Mouse (Mus musculus) left cerebral cortex, adult 11 months (tissue): ENCODE measurements around the gene 1500009L16Rik.

Experiments used
- DNase-seq: peaks from one replicate; pipeline ENCODE4 v3.0.0; 2022; ENCODE audit warnings: low spot score

Gene 1500009L16Rik

GRCm38 (mm10) chr10:83722579-83723031 lies at the start of gene 1500009L16Rik:
TSS of gene 1500009L16Rik (plus strand) at chr10:83722865.
- DNase-seq: peak; percentile 11

GRCm38 (mm10) chr10:83681334-83681733 lies 41.3 kb upstream of the 1500009L16Rik start:
- DNase-seq: no peak

- no peak for DNase-seq
Observed at GRCm38 (mm10) chr10:83688215-83688614, 34.5 kb upstream of the 1500009L16Rik start.

GRCm38 (mm10) chr10:83692175-83692895 lies 30.3 kb upstream of the 1500009L16Rik start:
- DNase-seq: no peak

- DNase-seq: no peak
Observed at GRCm38 (mm10) chr10:83696226-83696625, 26.4 kb upstream of the 1500009L16Rik start.

GRCm38 (mm10) chr10:83706628-83707027 lies 16.0 kb upstream of the 1500009L16Rik start:
- no peak for DNase-seq

GRCm38 (mm10) chr10:83709920-83710319 lies 12.7 kb upstream of the 1500009L16Rik start:
- DNase-seq: no peak

GRCm38 (mm10) chr10:83711769-83712168 lies 10.9 kb upstream of the 1500009L16Rik start:
- no peak for DNase-seq

GRCm38 (mm10) chr10:83718855-83719474 lies 3.7 kb upstream of the 1500009L16Rik start:
- DNase-seq: no peak

- no peak for DNase-seq
Observed at GRCm38 (mm10) chr10:83723055-83723454, 390 bp downstream of the 1500009L16Rik start.

GRCm38 (mm10) chr10:83724351-83725059 lies 1.8 kb downstream of the 1500009L16Rik start:
- no peak for DNase-seq

GRCm38 (mm10) chr10:83726164-83726563 lies 3.5 kb downstream of the 1500009L16Rik start:
- DNase-seq: no peak

- DNase-seq: no peak
Observed at GRCm38 (mm10) chr10:83727846-83728245, 5.2 kb downstream of the 1500009L16Rik start.

GRCm38 (mm10) chr10:83728529-83728928 lies 5.9 kb downstream of the 1500009L16Rik start:
- DNase-seq: no peak

GRCm38 (mm10) chr10:83729076-83729475 lies 6.4 kb downstream of the 1500009L16Rik start:
- no peak for DNase-seq

- peak; percentile 82 for DNase-seq
Observed at GRCm38 (mm10) chr10:83729492-83729891, 6.8 kb downstream of the 1500009L16Rik start.

GRCm38 (mm10) chr10:83733725-83734124 lies 11.1 kb downstream of the 1500009L16Rik start:
- no peak for DNase-seq

GRCm38 (mm10) chr10:83738996-83739655 lies 16.5 kb downstream of the 1500009L16Rik start:
- no peak for DNase-seq

- no peak for DNase-seq
Observed at GRCm38 (mm10) chr10:83744656-83745055, 22.0 kb downstream of the 1500009L16Rik start.

- no peak for DNase-seq
Observed at GRCm38 (mm10) chr10:83753056-83753455, 30.4 kb downstream of the 1500009L16Rik start.

- DNase-seq: no peak
Observed at GRCm38 (mm10) chr10:83757343-83757962, 34.8 kb downstream of the 1500009L16Rik start.

GRCm38 (mm10) chr10:83758732-83759131 lies 36.1 kb downstream of the 1500009L16Rik start:
- DNase-seq: no peak
